Mouse (Mus musculus) brain, embryonic 14.5 days (tissue): ENCODE results near the gene Chml. TPM values are rescaled to one million over a fixed set of nuclear protein-coding genes. Genes with fewer than 3 reads are reported as not detected.

Experiments
- DNase-seq: peaks from one replicate; pipeline ENCODE4 v3.0.0-alpha.2; 2011; ENCODE audit warnings: low read depth
- CTCF ChIP-seq: fragments of 200-500 bp; IDR thresholded peaks from 2 replicates; pipeline ENCODE4 v1.5.1; 2012; ENCODE audit warnings: inconsistent platforms, mild to moderate bottlenecking, moderate library complexity, borderline replicate concordance; ENCODE audit not compliant: insufficient read depth, insufficient read length; ENCODE audit errors: extremely low read depth
- POLR2A ChIP-seq: fragments of 200-500 bp; IDR thresholded peaks from 2 replicates; pipeline ENCODE4 v1.6.1; 2012; ENCODE audit warnings: mild to moderate bottlenecking, inconsistent platforms, borderline replicate concordance; ENCODE audit not compliant: poor library complexity, insufficient read depth, insufficient read length, severe bottlenecking; ENCODE audit errors: extremely low read depth
- polyA plus RNA-seq: library from polyadenylated mRNA; depleted of rRNA; stranded (reverse); fragments of >200 nt; gene quantifications from 2 replicates; pipeline ENCODE4 v1.2.3, GENCODE M21; 2012; rRNA removed

Chml gene
- polyA plus RNA-seq, 1 experiment: 5.2 TPM

GRCm38 (mm10) chr1:175648615-175649014 is 44.1 kb downstream of the Chml start:
- TF ChIP-seq CTCF (no peak), POLR2A (no peak)
- DNase-seq: no peak

DNA sequence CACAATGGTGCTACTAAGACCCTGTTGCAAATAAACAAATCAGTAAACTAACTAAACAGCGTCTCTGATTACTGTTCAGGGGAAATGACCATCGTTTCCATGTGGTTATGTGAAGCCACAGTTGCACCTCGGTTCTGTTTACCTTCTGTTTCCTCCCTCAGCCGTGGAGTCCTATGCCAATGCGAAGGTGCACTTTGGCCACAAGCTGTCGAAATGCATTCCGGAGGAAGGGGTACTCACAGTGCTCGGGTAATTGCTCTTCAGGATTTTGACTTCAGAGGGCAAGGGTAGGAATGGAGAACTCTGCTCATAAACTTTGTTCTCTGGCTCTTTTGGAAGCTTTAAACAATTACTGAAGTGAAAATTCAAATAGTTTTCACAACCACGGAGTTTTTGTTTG is 45.7 kb downstream of the Chml start:
- DNase-seq: no peak
- TF ChIP-seq POLR2A: no peak
- no peak for TF ChIP-seq CTCF

DNA sequence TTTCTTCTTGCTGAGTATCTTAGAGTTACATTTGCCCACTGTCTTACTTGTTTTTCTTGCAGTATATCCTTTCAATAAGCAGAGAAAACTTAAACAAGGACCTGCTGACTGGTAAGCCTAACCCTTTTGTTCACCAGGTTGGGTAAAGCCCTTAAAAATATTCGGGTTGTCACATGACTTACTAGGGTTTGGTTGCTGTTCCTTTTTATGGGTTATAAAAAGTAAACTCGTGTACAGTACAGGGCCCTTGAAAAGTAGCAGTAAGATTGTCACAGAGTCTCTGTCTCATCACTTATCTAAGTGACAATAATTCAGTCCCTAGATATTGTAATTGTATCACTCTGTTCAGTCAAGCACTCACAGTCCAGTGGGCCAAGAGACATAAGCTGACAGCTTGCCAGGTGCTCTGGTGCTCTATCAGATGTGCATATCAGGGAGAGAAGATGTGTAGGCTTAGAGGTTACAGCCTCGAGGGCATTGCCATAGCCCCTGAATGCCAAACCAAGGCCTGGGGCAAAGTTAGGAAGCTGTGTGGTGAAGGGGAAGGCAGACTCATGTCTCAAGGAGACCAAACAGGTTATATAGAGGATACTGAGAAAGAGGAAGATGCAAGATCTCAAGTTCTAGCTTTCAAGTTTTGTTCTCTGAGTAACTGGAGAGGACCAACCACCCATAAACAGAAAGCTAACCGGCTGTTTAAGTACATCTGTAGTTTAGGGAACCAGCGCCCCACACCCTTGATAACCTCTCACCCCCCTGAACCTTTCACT is 49.0 kb downstream of the Chml start:
- no peak for DNase-seq
- no peak for TF ChIP-seq POLR2A
- TF ChIP-seq CTCF: no peak

GRCm38 (mm10) chr1:175640435-175641150 is 52.1 kb downstream of the Chml start:
- TF ChIP-seq CTCF (no peak), POLR2A (no peak)
- DNase-seq: no peak

DNA sequence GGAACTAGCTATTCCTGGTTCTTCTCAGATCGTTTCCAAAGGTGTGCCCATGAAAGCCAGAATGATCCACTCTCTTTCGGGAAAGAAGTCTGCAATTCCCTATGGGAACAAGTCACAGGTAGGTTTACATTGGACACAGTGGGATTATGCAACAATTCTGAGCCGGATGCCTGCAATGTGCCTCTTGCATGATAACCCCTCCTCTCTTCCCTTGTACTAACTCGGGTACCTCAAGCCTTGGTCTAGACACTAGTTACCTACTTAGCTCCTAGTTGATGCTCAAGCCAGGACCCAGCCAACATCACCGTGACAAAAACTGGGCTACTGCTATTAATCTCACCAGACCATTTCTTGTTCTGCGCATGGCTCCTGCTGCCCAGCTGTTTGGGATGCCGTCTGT is 53.6 kb downstream of the Chml start:
- TF ChIP-seq POLR2A (no peak), CTCF (no peak)
- no peak for DNase-seq

DNA sequence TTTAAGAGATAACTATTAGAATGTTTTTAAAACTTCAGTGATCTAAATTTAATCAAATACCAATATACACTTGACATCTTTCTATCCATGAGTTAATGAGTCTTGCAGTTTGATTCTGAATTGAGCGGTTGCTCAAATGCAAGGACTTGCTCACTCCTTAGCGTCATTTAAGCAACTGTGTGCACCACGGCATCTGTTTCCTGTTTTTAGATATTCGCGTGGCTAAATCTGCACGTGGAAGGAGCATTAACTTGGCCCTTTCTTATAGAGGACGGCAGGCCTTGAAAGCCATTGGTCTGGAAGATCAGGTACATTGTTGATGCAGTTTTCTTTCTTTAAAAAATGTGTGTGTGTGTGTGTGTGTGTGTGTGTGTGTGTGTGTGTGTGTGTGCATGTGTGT is 55.0 kb downstream of the Chml start:
- TF ChIP-seq POLR2A (no peak), CTCF (no peak)
- no peak for DNase-seq

GRCm38 (mm10) chr1:175632470-175632869 is 60.2 kb downstream of the Chml start:
- DNase-seq: no peak
- no peak for TF ChIP-seq CTCF
- no peak for TF ChIP-seq POLR2A

Other genes with a start within 250 kb of the Chml start
- 15.2 and 22.5 TPM in 2 replicates for gene Rgs7, start 200.4 kb downstream of the Chml start, polyA plus RNA-seq
- 0.06 and 0.08 TPM in 2 replicates for gene Kmo, start 72.5 kb downstream of the Chml start, polyA plus RNA-seq
- gene Fh1, start 67.3 kb downstream of the Chml start, polyA plus RNA-seq: 61.7 and 62.5 TPM in 2 replicates
- gene Opn3, start 125 bp downstream of the Chml start, polyA plus RNA-seq: 3.5 and 4.5 TPM in 2 replicates
- 0.03 and 0.04 TPM in 2 replicates for gene Wdr64, start 5.7 kb upstream of the Chml start, polyA plus RNA-seq
- 4.3 and 5.4 TPM in 2 replicates for gene Exo1, start 187.7 kb upstream of the Chml start, polyA plus RNA-seq
- gene Gm38100, start 227.4 kb upstream of the Chml start, polyA plus RNA-seq: not detected in 2 replicates